Mouse (Mus musculus) cerebellum, adult 2 months (tissue): ENCODE data around the gene Scg5. TPM values are rescaled to one million over a fixed set of nuclear protein-coding genes. Genes with fewer than 3 reads are reported as not detected.

Experiments
- DNase-seq, 2 experiments: peaks; one replicate each; pipeline ENCODE4 v3.0.0; 2021
- H3K27ac ChIP-seq: fragments of 200-500 bp; 2 replicates; pipeline ENCODE4 v1.5.1; 2012; ENCODE audit warnings: low read length, control low read depth, inconsistent platforms; ENCODE audit not compliant: insufficient read depth
- H3K27me3 ChIP-seq: fragments of 200-500 bp; 2 replicates; pipeline ENCODE4 v1.6.1; 2012; ENCODE audit warnings: inconsistent platforms, mild to moderate bottlenecking, low read length, moderate library complexity; ENCODE audit not compliant: control insufficient read depth, insufficient read depth
- H3K4me1 ChIP-seq: fragments of 200-500 bp; 2 replicates; pipeline ENCODE4 v1.6.1; 2011; ENCODE audit warnings: low read length; ENCODE audit not compliant: control insufficient read depth, insufficient read depth
- H3K4me3 ChIP-seq: fragments of 200-500 bp; replicated peaks from 2 replicates; pipeline ENCODE3; 2011; ENCODE audit warnings: mild to moderate bottlenecking, low read depth, low read length, control low read depth; ENCODE audit not compliant: insufficient read depth
- CTCF ChIP-seq: fragments of 200-500 bp; IDR thresholded peaks from 2 replicates; pipeline ENCODE4 v1.5.1; 2011; ENCODE audit warnings: low read depth, mild to moderate bottlenecking, control low read depth, low read length, moderate library complexity, borderline replicate concordance; ENCODE audit not compliant: insufficient read depth
- POLR2A ChIP-seq: fragments of 200-500 bp; IDR thresholded peaks from 2 replicates; pipeline ENCODE4 v1.6.1; 2011; ENCODE audit warnings: low read length, control low read depth, borderline replicate concordance; ENCODE audit not compliant: insufficient read depth
- WGBS: fragments of 180-500 bp; shearing (Covaris S2); methylation state at CpG from one replicate; pipeline ENCODE4 v1.1.7; 2018; 5-methylcytosine and 5-hydroxymethylcytosine counted together
- polyA plus RNA-seq: library from polyadenylated mRNA; depleted of rRNA; stranded (reverse); fragments of >200 nt; gene quantifications from 2 replicates; pipeline ENCODE4 v1.2.3, GENCODE M21; 2012

The Scg5 gene
- polyA plus RNA-seq, 1 experiment, result 341 TPM

DNA sequence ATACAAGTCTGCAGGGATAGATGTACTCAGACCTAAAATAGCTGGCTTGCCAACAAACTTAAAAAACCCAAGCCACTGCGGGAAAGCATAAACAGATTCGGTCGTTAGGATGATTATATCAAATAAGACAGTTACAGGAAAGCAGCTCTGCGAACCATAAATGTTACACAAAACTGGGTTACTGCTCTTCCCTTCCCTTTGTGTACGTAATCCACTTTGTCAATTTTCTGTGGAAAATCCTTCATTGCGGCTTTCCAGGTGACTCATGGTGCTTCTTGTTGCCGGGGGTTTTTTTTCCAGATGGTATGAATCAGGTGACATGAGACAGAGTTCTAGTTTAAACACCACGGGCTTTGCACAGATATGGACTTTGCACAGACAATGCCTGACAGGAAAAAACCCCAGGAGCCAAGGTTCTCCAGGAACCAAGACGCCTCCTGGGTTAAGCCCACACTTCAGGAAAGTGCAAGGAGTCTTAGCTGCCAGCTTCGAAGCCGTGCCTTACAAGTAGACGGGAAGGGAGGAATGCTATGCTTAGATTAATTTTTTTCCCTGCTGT is 7.7 kb downstream of the Scg5 start:
- WGBS, result 66% methylated on average over 12 of the region's 12 CpGs

DNA sequence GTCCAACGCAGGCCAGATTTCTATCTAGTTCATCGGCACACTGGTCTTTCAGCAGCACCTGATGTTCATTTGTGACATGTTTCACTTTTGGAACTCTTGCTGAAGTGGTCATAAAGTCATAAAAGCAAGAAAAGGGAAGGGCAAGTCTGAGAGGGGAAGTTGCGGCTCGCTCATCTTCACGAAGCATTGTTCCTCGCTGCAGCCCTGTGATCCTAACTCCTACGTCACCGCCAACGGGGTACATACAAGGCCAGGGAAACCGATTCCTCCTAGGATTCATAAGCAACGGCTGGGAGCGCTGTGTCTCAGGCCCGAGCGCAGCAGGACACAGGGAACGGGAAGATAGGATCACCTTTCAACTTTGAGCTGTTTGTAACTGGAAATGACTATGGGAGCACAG is 8.8 kb downstream of the Scg5 start:
- 96% methylated on average over 15 of the region's 15 CpGs for WGBS
- Histone ChIP-seq H3K27ac (no peak overlapping the region), H3K27me3 (no peaks in the 10 kb centered on the region), H3K4me3 (no peak overlapping the region), H3K4me1 (peaks cover 26% of the 10 kb centered on the region)
- no peak for TF ChIP-seq CTCF
- TF ChIP-seq POLR2A, result no peak
- DNase-seq, result no peak

More for the DNA sequence above, 7.7 kb downstream of the Scg5 start:
- H3K27me3 ChIP-seq, result no peaks in the 10 kb centered on the region
- H3K27ac ChIP-seq, result no peak overlapping the region
- H3K4me1 ChIP-seq, result peaks cover 30% of the 10 kb centered on the region
- no peak overlapping the region for H3K4me3 ChIP-seq
- TF ChIP-seq CTCF (no peak), POLR2A (no peak)
- no peak for DNase-seq

GRCm38 (mm10) chr2:113817681-113818606 is 11.0 kb downstream of the Scg5 start:
- TF ChIP-seq CTCF, result no peak
- no peak for TF ChIP-seq POLR2A
- peak in 1 of 2 experiments; percentile 47 for DNase-seq
- WGBS, result 16% methylated on average over 14 of the region's 14 CpGs
- H3K27ac ChIP-seq, result no peak overlapping the region; the same call in 1 of the 2 replicates
- no peak overlapping the region for H3K4me3 ChIP-seq
- peaks cover 15% of the 10 kb centered on the region for H3K4me1 ChIP-seq
- no peaks in the 10 kb centered on the region for H3K27me3 ChIP-seq

GRCm38 (mm10) chr2:113807640-113808039 is 21.3 kb downstream of the Scg5 start:
- peak; percentile 60 to 73 for DNase-seq
- no peak overlapping the region for H3K27ac ChIP-seq
- TF ChIP-seq CTCF, result peak; percentile 69; the same call in 1 of the 2 replicates
- TF ChIP-seq POLR2A, result no peak
- no peaks in the 10 kb centered on the region for H3K27me3 ChIP-seq
- H3K4me3 ChIP-seq, result no peak overlapping the region
- peaks cover 29% of the 10 kb centered on the region for H3K4me1 ChIP-seq
- WGBS, result 45% methylated on average over 9 of the region's 9 CpGs

GRCm38 (mm10) chr2:113806851-113807577 is 21.9 kb downstream of the Scg5 start:
- peak; percentile 59 to 74 for DNase-seq
- TF ChIP-seq CTCF, result no peak
- TF ChIP-seq POLR2A, result no peak
- H3K4me1 ChIP-seq, result peaks cover 29% of the 10 kb centered on the region
- peak overlapping the region; percentile 62 for H3K27ac ChIP-seq
- no peaks in the 10 kb centered on the region for H3K27me3 ChIP-seq
- H3K4me3 ChIP-seq, result no peak overlapping the region
- WGBS, result 13% methylated on average over 10 of the region's 10 CpGs

DNA sequence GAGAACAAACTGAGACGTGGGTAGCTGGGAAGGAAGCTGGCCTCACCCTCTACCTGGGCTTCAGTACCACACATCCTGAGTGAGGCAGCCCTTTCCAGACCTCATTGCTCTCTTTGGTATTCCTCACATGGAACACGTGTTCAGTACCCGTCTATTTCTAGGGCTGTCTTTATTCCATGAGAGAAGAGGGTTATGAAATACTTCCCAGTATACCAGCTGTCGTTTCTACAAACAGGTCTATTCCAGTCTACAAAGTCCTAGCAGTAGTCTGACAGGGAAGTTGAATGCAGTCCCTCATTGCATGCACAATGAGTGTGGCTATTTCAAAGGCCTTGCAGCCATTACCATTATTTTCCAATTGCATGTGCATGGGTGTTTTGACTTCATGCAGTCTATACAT is 23.2 kb downstream of the Scg5 start:
- DNase-seq, result peak in 1 of 2 experiments; percentile 5
- H3K4me1 ChIP-seq, result peaks cover 29% of the 10 kb centered on the region
- no peaks in the 10 kb centered on the region for H3K27me3 ChIP-seq
- H3K27ac ChIP-seq, result no peak overlapping the region
- no peak overlapping the region for H3K4me3 ChIP-seq
- TF ChIP-seq CTCF (no peak), POLR2A (no peak)
- 72% methylated on average over 4 of the region's 4 CpGs for WGBS

- Histone ChIP-seq H3K4me1 (peaks cover 29% of the 10 kb centered on the region), H3K4me3 (no peak overlapping the region), H3K27ac (no peak overlapping the region), H3K27me3 (no peaks in the 10 kb centered on the region)
- no peak for TF ChIP-seq CTCF
- no peak for TF ChIP-seq POLR2A
- peak; percentile 69 to 82 for DNase-seq
- 3% methylated on average over 1 of the region's 1 CpGs for WGBS
Observed at GRCm38 (mm10) chr2:113803753-113804152, 25.2 kb downstream of the Scg5 start.
